Mouse (Mus musculus): ENCODE data around the gene Brca1.
"Not testable (repeated sequence)": the region's sequence is repeated elsewhere in the genome, so short reads cannot be mapped to it uniquely, and the experiment has no call there.

Brca1 gene

GRCm38 (mm10) chr11:101551751-101552475, at the start of gene Brca1, which contains the start of gene Nbr1:
Gene Brca1, minus strand, starts transcription at chr11:101551955.
Gene Nbr1, plus strand, starts transcription at chr11:101552149.
- DNase-seq (ENCODE audit: low read depth in 1 of 2, low spot score in 2 of 2): peak; percentile 73 to 88

- DNase-seq (ENCODE audit: low read depth in 1 of 2, low spot score in 2 of 2): no peak
Measured at GRCm38 (mm10) chr11:101599156-101599555, 47.4 kb upstream of the Brca1 start, which contains the start of gene Gm11634. Gene Gm11634, minus strand, starts transcription at chr11:101599256.

GRCm38 (mm10) chr11:101589989-101590624, 38.4 kb upstream of the Brca1 start:
- no peak for DNase-seq (ENCODE audit: low read depth in 1 of 2, low spot score in 2 of 2)

- peak; percentile 10 to 54 for DNase-seq (ENCODE audit: low read depth in 1 of 2, low spot score in 2 of 2)
Measured at GRCm38 (mm10) chr11:101589444-101589843, 37.7 kb upstream of the Brca1 start.

- DNase-seq (ENCODE audit: low read depth in 1 of 2, low spot score in 2 of 2): no peak
Measured at GRCm38 (mm10) chr11:101588868-101589267, 37.1 kb upstream of the Brca1 start.

GRCm38 (mm10) chr11:101587676-101588075, 35.9 kb upstream of the Brca1 start:
- peak; percentile 45 to 58 for DNase-seq (ENCODE audit: low read depth in 1 of 2, low spot score in 2 of 2)

GRCm38 (mm10) chr11:101585805-101586204, 34.0 kb upstream of the Brca1 start:
- no peak for DNase-seq (ENCODE audit: low read depth in 1 of 2, low spot score in 2 of 2)

- DNase-seq (ENCODE audit: low read depth in 1 of 2, low spot score in 2 of 2): not testable (repeated sequence)
Measured at GRCm38 (mm10) chr11:101585031-101585430, 33.3 kb upstream of the Brca1 start.

GRCm38 (mm10) chr11:101583205-101583604, 31.4 kb upstream of the Brca1 start:
- DNase-seq (ENCODE audit: low read depth in 1 of 2, low spot score in 2 of 2): no peak

GRCm38 (mm10) chr11:101582054-101583035, 30.6 kb upstream of the Brca1 start, which contains the start of gene Tmem106a:
Gene Tmem106a, plus strand, starts transcription at chr11:101582242.
- DNase-seq (ENCODE audit: low read depth in 1 of 2, low spot score in 2 of 2): peak in 1 of 2 experiments; percentile 9

GRCm38 (mm10) chr11:101581081-101581764, 29.5 kb upstream of the Brca1 start:
- no peak for DNase-seq (ENCODE audit: low read depth in 1 of 2, low spot score in 2 of 2)

- no peak for DNase-seq (ENCODE audit: low read depth in 1 of 2, low spot score in 2 of 2)
Measured at GRCm38 (mm10) chr11:101576116-101576515, 24.4 kb upstream of the Brca1 start.

GRCm38 (mm10) chr11:101568421-101568820, 16.7 kb upstream of the Brca1 start:
- DNase-seq (ENCODE audit: low read depth in 1 of 2, low spot score in 2 of 2): no peak

- peak; percentile 44 to 48 for DNase-seq (ENCODE audit: low read depth in 1 of 2, low spot score in 2 of 2)
Measured at GRCm38 (mm10) chr11:101562391-101562790, 10.6 kb upstream of the Brca1 start.

GRCm38 (mm10) chr11:101556954-101557353, 5.2 kb upstream of the Brca1 start:
- no peak for DNase-seq (ENCODE audit: low read depth in 1 of 2, low spot score in 2 of 2)

GRCm38 (mm10) chr11:101556541-101556940, 4.8 kb upstream of the Brca1 start:
- DNase-seq (ENCODE audit: low read depth in 1 of 2, low spot score in 2 of 2): no peak

- DNase-seq (ENCODE audit: low read depth in 1 of 2, low spot score in 2 of 2): no peak
Measured at GRCm38 (mm10) chr11:101553354-101553930, 1.7 kb upstream of the Brca1 start.

- DNase-seq (ENCODE audit: low read depth in 1 of 2, low spot score in 2 of 2): peak; percentile 96 to 98
Measured at GRCm38 (mm10) chr11:101552476-101553300, 933 bp upstream of the Brca1 start.

- no peak for DNase-seq (ENCODE audit: low read depth in 1 of 2, low spot score in 2 of 2)
Measured at GRCm38 (mm10) chr11:101548526-101548925, 3.2 kb downstream of the Brca1 start.

Data from monocyte, adult 2 months (primary cell).